Mouse (Mus musculus) limb, embryonic 14.5 days (tissue): ENCODE measurements at regions not wholly inside any gene's neighbourhood (a gene's known extent, or its start where the extent isn't known, plus 50 kb on each side); places are given as distances from the start of the nearest gene placed in this dataset.
"Not testable (repeated sequence)": the region's sequence is repeated elsewhere in the genome, so short reads cannot be mapped to it uniquely, and the experiment has no call there.

Experiments used
- ATAC-seq: fragments of 200-750 bp; cut with Nextera tagmentation; 2 replicates; pipeline ENCODE4 v1.8.0; 2017; ENCODE audit warnings: low read depth, moderate number of reproducible peaks, moderate TSS enrichment; ENCODE audit not compliant: low FRiP score
- DNase-seq: peaks from one replicate; pipeline ENCODE4 v3.0.0-alpha.2; 2015; ENCODE audit warnings: low spot score
- H3K27ac ChIP-seq: fragments of 300-500 bp; sonication (generic); replicated peaks from 2 replicates; pipeline ENCODE4 v1.5.1; 2014; ENCODE audit warnings: low read depth, mild to moderate bottlenecking, low read length, moderate library complexity, mixed read lengths
- H3K27me3 ChIP-seq: fragments of 300-500 bp; sonication (generic); 2 replicates; pipeline ENCODE4 v1.6.1; 2014; ENCODE audit warnings: low read length, mixed read lengths; ENCODE audit not compliant: control insufficient read depth, insufficient read depth
- H3K36me3 ChIP-seq: fragments of 300-500 bp; sonication (generic); 2 replicates; pipeline ENCODE4 v1.6.1; 2014; ENCODE audit warnings: mild to moderate bottlenecking, low read length, moderate library complexity, mixed read lengths; ENCODE audit not compliant: control insufficient read depth, insufficient read depth
- H3K4me1 ChIP-seq: fragments of 300-500 bp; sonication (generic); 2 replicates; pipeline ENCODE4 v1.6.1; 2014; ENCODE audit warnings: antibody characterized with exemption, low read length, mixed read lengths; ENCODE audit not compliant: control insufficient read depth, insufficient read depth
- H3K4me2 ChIP-seq: fragments of 300-500 bp; sonication (generic); replicated peaks from 2 replicates; pipeline ENCODE4 v1.6.1; 2014; ENCODE audit warnings: low read depth, mild to moderate bottlenecking, low read length, moderate library complexity; ENCODE audit not compliant: severe bottlenecking
- H3K4me3 ChIP-seq: fragments of 300-500 bp; sonication (generic); replicated peaks from 2 replicates; pipeline ENCODE4 v1.5.1; 2014; ENCODE audit warnings: low read length
- H3K9ac ChIP-seq: fragments of 300-500 bp; sonication (generic); 2 replicates; pipeline ENCODE4 v1.6.1; 2014; ENCODE audit warnings: mild to moderate bottlenecking, low read depth, low read length, moderate library complexity; ENCODE audit not compliant: severe bottlenecking
- H3K9me3 ChIP-seq: fragments of 300-500 bp; sonication (generic); 2 replicates; pipeline ENCODE4 v1.6.1; 2016; ENCODE audit warnings: low read length; ENCODE audit not compliant: control insufficient read depth
- POLR2A ChIP-seq: fragments of 200-500 bp; IDR thresholded peaks from 2 replicates; pipeline ENCODE4 v1.8.0; 2012; ENCODE audit warnings: inconsistent platforms, mild to moderate bottlenecking, moderate library complexity, borderline replicate concordance; ENCODE audit not compliant: insufficient read depth, insufficient read length; ENCODE audit errors: extremely low read depth
- WGBS: fragments of 180-500 bp; shearing (Covaris S2); extraction: QIAGEN DNeasy Blood & Tissue Kit; methylation state at CpG from one replicate; pipeline ENCODE4 v1.1.7; 2014; 5-methylcytosine and 5-hydroxymethylcytosine counted together

- Histone ChIP-seq H3K9ac (no peak overlapping the region), H3K4me2 (no peak overlapping the region), H3K36me3 (no peaks in the 10 kb centered on the region), H3K4me1 (no peaks in the 10 kb centered on the region), H3K9me3 (no peaks in the 10 kb centered on the region), H3K4me3 (no peak overlapping the region), H3K27me3 (no peaks in the 10 kb centered on the region), H3K27ac (no peak overlapping the region)
- DNase-seq (no peak), ATAC-seq (no peak)
- no peak for TF ChIP-seq POLR2A
These were observed 145.7 kb upstream of the Tmem229a start for GRCm38 (mm10) chr6:25101761-25102160.

- ATAC-seq (no peak), DNase-seq (no peak)
- Histone ChIP-seq H3K27ac (no peak overlapping the region), H3K4me1 (no peaks in the 10 kb centered on the region), H3K4me3 (no peak overlapping the region), H3K9ac (no peak overlapping the region), H3K36me3 (no peaks in the 10 kb centered on the region), H3K9me3 (no peaks in the 10 kb centered on the region), H3K27me3 (no peaks in the 10 kb centered on the region), H3K4me2 (no peak overlapping the region)
- 82% methylated on average over 1 of the region's 1 CpGs for WGBS
- no peak for TF ChIP-seq POLR2A
These were observed 131.1 kb upstream of the Tmem229a start for GRCm38 (mm10) chr6:25087167-25087566.

- Histone ChIP-seq H3K36me3 (no peaks in the 10 kb centered on the region), H3K4me1 (no peaks in the 10 kb centered on the region), H3K9ac (no peak overlapping the region), H3K27me3 (no peaks in the 10 kb centered on the region), H3K4me3 (no peak overlapping the region), H3K4me2 (no peak overlapping the region), H3K9me3 (no peaks in the 10 kb centered on the region), H3K27ac (no peak overlapping the region)
- TF ChIP-seq POLR2A: no peak
- no peak for DNase-seq
- ATAC-seq: no peak
- 81% methylated on average over 2 of the region's 2 CpGs for WGBS
These were observed 129.8 kb upstream of the Tmem229a start for GRCm38 (mm10) chr6:25085871-25086270.

DNA sequence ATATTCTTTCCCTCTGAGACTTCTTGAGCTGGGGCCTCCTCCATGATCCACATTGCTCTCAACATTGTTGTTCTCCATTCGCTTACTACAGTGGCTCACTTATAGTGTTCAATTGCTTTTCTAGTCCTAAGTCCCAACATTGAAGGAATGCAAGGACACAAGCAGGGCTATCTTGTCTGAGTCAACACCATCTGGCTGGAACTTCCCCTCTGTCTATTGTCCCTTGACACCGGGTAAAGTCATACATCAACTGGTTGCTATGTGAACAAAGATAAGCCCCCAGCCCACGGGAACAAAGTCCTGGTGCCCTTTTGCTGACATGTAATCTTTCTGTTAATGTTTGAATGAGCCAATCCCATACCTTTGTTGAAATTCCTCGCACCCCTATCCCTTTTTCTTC, 129.2 kb upstream of the Tmem229a start:
- not testable (repeated sequence) for H3K36me3 ChIP-seq, ATAC-seq, H3K9me3 ChIP-seq, H3K4me1 ChIP-seq, H3K4me3 ChIP-seq, H3K27ac ChIP-seq, H3K4me2 ChIP-seq, DNase-seq, H3K9ac ChIP-seq, H3K27me3 ChIP-seq
- 68% methylated on average over 4 of the region's 4 CpGs for WGBS

GRCm38 (mm10) chr6:25065913-25066312, 109.8 kb upstream of the Tmem229a start:
- Histone ChIP-seq H3K36me3 (no peaks in the 10 kb centered on the region), H3K4me1 (0 out of 2 replicates have a peak, but pooled peaks cover 3% of the 10 kb centered on the region), H3K9ac (no peak overlapping the region), H3K4me2 (no peak overlapping the region), H3K4me3 (no peak overlapping the region), H3K9me3 (no peaks in the 10 kb centered on the region), H3K27ac (no peak overlapping the region), H3K27me3 (no peaks in the 10 kb centered on the region)
- WGBS: 55% methylated on average over 6 of the region's 6 CpGs
- ATAC-seq: no peak
- no peak for TF ChIP-seq POLR2A
- DNase-seq: no peak

DNA sequence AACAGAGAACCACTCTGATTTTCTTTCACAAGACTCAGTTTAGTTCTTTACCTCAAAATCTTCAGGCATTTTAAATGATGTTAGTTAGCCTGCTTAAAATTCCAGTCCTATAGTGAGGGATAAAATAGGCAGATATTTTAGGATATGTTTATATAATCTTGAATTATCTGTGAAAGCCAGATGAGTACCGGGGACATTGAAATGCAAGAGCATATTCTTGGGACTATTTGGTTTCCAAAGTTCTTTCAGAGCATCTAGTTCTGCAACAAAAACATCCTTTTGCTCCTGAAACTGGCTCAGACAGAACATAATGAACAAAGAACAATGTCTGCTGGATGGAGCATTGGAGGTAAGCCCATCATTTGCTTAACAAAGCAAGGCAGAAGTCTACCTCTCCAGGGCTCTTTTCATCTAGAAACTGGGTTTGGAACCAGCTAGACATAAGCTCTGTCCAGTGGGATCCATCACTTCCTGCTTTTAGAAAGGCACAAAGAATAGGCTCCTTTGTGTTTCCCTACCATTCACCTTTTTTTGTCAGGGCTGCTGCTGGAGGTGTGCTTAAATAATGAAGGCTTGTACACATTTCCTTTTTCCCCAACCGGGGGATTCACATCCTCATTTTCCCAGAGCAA, 76.9 kb upstream of the Tmem229a start:
- WGBS: 81% methylated on average over 2 of the region's 2 CpGs
- no peak overlapping the region for H3K4me2 ChIP-seq
- H3K4me3 ChIP-seq: no peak overlapping the region
- H3K9ac ChIP-seq: no peak overlapping the region
- no peaks in the 10 kb centered on the region for H3K36me3 ChIP-seq
- no peaks in the 10 kb centered on the region for H3K27me3 ChIP-seq
- no peaks in the 10 kb centered on the region for H3K9me3 ChIP-seq
- TF ChIP-seq POLR2A: no peak
- no peak overlapping the region for H3K27ac ChIP-seq
- DNase-seq (no peak), ATAC-seq (no peak)
- no peaks in the 10 kb centered on the region for H3K4me1 ChIP-seq
